Mouse (Mus musculus) liver, embryonic 14.5 days (tissue): ENCODE results near the gene Pnpla7.

Source experiments
- CTCF ChIP-seq: IDR thresholded peaks from 2 replicates; pipeline ENCODE4 v1.5.1; 2016; ENCODE audit warnings: antibody characterized with exemption, low read depth, control low read depth
- EP300 ChIP-seq: IDR thresholded peaks from 2 replicates; pipeline ENCODE4 v1.6.1; 2016; ENCODE audit warnings: antibody characterized with exemption, low read depth

GRCm38 (mm10) chr2:25066552-25066951, 90.7 kb downstream of the Pnpla7 start:
- TF ChIP-seq CTCF = no peak
- TF ChIP-seq EP300 = no peak
